Mouse (Mus musculus): ENCODE measurements around the gene Vav1.
"Not testable (repeated sequence)": the region's sequence is repeated elsewhere in the genome, so short reads cannot be mapped to it uniquely, and the experiment has no call there.

Vav1 gene

DNA sequence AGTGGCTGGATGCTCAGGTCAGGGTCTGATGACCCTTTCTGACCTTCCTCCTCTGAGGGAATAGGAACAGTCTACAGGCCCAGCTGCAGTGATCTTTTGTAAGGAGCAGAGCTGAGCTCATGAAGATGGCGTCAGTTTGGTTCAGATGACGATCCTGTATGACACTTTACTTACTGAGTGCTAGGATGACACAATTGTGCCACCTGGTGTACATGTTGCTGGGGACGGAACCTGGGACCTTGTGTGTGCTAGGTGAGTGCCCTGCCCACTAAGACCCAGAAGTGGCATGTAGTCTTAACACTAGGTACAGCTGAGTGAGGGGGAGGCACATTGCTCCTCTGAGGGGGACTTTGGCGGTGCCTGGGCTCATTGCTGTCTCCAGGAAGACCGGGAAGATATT is 5.0 kb downstream of the Vav1 start:
- DNase-seq = no peak

DNA sequence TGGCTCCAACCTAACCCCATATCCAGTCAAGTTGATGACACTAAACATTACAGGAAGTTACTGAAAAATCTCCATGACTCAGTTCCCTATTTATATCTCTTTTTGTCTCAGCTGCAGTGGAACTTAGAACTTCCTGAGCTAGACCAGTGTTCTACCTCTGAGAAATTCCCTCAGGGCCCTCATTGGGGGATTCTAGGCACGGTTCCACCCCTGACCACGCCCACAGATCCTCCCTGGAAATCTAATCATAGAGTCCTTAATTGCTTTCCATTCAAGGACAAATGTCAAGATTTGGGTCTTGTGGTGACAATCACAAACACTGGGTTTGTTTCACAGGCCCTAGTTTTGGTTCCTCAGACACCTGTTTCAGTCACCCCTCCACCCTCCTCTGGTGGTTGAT is 6.2 kb downstream of the Vav1 start:
- no peak for DNase-seq

DNA sequence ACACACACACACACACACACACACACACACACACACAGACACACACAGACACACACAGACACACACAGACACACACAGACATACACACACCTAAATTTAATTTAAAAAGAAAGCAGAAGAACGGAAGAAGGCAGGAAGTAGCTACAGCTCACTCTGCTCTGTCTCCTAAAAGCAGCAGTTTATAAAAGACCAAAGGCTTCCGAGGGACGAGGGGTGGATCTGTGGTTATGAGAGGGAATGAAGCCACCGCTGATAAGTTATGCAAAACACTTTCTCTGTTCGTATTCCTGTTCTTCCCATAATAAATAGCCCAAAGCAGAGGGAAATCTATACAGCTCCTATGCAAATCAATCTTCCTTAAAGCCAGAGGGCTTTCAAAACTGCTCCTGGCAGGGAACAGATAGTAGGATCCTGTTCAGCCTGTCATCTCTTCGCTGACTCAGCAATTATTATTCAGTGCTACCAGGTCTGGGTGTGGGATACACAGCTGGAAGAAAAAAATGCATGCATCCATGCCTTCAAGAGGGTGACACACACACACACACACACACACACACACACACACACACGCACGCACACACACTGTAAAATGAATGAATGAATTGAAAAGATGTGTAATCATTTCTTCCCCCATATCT is 7.9 kb downstream of the Vav1 start:
- DNase-seq = no peak

DNA sequence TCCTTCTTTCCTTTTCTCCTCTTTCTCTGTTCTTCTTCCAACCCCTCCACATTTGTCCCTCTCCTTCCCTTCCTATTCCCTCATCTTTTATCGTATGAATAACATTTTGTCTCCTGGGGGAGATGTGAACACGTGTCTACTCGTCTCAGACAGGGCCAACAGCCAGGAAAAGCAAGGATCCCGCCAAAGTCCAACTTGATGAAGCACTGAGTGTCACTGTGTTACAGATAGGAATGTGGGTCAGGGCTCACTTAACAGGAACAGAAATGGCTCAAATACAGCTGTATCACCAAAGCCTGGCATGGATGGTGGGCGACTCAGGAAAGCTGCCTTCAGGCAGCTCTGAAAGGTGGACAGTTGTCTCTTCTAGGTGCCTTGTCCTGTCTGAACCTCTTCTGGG is 10.4 kb downstream of the Vav1 start:
- DNase-seq = no peak

DNA sequence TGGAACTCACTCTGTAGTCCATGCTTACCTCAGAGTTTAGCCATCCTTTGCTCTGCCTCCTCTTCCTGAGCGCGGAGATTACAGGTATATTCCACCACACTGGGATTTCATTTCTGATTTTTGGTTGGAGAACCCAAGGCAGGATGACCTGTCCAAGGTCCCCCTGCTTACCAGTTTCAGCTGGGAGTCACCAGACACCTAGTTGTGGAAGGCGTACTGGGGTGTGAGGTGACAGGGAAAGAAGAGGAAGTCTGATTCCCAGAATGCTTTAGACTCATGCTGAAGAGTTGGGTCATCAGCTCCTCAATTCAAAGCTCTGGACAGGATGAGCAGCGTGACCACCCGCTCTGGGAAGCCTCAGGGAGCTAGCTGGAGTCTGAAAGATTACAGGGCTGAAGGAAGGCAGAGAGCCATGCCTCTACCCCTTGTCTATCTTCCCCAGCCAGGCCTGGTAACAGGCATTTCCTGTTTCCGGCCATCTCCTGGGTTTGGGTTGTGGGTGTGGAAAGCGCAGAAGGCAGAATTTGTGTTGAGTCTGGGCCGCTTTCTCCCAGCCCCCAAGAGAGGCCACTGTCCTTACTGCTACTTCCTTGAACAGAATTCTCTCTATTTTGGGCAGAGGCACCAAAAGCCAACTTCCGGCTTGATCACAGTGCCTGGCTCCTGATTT is 11.2 kb downstream of the Vav1 start:
- DNase-seq = no peak

DNA sequence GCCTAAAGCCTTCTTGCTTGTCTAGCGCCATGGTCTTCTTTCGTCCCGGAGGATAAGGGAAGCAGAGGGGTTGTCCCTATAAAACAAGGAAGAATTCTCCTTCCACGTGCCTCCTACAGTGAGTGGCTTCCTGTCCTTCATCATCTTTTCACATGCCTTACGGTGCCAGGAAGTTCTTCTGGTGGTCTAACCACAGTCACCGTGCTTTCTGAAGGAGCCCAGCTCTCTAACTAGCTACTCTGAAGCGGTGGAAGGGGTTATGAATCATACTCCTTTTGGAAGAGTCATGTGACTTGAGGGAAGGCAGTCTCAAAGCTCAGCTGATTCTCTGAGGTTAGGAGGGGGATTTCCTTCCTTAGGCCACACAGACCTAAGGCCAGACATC is 11.8 kb downstream of the Vav1 start:
- DNase-seq = no peak

DNA sequence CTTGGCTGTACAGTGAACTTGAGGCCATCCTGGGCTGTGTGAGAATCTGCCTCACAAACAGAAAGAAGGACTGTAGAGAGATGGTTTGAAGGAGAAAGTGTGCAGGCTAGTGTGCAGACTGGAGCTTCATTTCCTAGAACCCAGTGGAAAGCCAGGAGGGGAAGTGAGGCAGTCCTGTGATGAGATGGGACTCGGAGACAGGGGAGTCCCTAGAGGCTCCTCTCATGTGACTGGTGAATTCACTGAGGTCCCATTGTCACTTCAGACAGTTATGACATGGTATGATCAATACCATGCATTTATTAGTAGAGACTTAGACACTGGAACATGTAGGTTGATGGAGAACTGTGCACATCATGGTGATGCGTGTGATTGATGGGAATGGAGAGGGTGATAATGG is 13.4 kb downstream of the Vav1 start:
- no peak for DNase-seq

DNA sequence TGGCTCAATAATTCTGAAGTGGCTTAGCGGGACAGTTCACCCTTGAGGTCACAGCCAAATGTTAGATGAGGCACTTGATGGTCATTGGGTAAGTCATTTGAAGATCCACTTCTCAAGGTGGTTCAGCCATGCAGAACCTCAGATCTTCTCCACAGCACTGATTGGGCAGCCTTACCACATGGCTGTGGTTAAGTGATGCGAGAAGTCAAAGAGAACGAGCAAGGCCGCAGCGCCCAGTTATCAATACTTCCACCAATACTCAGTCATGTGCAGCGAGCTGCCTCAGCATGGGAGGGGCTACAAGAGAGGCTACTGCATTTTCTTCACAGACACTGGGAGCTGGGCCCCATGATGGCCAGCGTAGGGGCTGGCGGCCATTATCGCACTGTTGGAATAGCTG is 14.1 kb downstream of the Vav1 start:
- no peak for DNase-seq

DNA sequence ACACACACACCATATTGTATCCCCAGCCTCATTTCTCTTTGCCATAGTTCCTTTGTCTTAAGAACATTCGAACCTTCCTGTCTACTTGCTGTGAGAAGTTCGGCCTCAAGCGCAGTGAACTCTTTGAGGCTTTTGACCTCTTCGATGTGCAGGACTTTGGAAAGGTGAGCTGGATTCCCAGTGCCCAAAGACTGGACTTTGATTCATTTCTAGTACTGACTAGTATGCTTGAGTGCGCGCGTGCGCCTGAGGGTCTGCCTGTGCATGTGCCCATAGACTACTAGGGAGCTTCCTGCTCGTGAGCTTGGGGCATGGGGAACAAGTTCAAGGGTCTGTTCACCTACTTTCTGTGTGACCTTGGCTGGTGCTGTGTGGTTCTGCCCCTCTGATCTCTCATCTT is 17.0 kb downstream of the Vav1 start:
- DNase-seq = peak; percentile 32 to 66

DNA sequence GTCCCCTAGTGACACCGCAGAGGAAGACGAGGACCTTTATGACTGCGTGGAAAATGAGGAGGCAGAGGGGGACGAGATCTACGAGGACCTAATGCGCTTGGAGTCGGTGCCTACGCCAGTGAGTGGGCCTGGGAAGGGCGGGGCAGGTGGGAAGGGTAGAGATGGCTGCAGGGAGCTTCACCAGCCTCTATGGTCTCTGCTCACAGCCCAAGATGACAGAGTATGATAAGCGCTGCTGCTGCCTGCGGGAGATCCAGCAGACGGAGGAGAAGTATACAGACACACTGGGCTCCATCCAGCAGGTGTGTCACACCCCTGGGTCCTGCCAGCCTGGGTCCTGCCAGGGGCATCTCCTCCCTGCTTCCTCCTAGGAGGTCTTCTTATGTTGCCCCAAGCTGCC is 18.1 kb downstream of the Vav1 start:
- no peak for DNase-seq

DNA sequence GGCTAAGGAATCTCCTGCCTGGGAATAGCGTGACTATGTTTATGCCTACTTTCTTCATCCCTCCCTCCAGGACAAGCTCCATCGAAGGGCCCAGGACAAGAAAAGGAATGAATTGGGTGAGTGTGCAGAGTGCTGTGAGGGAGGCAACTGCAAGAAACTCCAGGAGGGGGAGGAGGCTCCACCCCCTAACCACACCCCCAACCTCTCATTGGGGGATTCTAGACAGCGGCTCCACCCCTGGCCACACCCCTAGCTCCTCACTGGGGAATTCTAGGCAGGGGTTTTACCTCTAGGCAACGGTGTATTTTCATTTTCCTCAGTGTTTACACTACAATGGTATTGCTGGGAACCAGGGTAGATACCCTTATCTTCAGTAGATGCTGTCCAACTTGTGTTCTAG is 26.7 kb downstream of the Vav1 start:
- no peak for DNase-seq

DNA sequence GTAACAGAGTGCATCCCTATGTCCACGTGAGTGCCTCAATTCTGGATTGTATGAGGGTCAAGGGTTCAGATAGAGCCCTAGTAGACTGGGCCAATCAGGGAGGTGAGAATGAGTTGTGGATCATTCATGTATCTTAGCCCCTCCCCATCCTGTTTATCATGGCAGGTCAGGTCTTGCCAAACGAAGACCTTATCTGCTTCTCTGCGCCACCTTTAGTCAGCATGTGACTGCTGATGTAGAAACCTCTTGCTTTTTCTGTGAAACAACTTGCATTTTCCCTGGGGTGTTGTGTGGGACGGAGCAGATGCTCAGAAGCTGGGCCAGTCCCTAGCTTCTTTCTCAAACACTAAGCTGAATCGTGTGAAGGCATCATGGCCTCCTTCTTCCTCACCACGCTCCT is 28.2 kb downstream of the Vav1 start:
- no peak for DNase-seq

DNA sequence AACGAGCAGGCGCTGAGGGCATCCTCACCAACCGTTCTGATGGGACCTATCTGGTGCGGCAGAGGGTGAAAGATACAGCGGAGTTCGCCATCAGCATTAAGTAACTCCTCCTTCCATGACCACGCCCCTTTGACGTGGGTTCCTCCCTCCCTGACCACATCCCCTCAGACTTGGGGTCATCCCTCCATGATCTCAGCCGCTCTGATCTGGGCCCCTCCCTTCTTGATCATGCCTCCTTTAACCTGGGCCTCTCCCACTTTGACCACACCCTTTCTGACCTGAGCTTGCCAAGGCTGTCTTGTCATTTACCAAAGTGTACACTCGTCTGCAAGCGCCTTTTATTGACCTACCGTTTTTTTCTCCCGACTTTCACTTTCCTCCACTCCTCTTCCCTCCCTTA is 32.9 kb downstream of the Vav1 start:
- no peak for DNase-seq

DNA sequence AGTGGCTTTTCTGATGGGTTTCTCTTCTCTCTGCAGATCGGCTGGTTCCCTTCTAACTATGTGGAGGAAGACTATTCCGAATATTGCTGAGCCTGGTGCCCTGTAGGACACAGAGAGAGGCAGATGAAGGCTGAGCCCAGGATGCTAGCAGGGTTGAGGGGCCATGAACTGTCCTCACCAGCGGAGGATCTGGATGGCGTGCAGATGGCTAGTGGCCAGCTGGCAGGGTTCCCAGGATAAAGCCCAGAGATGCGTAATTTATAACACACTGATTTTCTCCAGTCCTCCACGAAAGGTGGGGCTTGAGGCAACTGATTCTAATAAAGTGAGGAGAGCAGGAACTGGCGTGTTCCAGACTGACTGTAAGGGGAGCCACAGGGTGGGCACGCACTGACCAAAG is 48.7 kb downstream of the Vav1 start:
- DNase-seq = peak; percentile 62 to 68

DNA sequence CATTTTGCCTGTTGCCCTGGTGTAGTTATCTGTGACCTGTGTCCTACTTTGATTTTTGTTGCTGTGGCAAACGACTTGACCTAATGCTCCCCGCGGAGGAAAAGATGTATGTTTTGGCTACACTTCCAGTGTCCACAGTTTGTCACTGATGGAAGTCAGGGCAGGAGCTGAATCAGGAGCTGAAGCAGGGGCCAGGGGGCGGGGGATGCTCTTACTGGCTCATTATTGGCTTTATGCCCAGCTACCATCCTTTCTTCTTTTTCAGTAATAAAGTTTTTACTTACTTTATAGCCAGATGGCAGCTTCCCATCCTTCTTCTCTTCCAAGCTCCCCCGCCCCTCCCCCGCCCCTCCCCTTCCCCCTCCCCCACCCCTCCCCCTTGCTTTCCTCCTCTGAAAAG is 50.0 kb downstream of the Vav1 start:
- no peak for DNase-seq

DNA sequence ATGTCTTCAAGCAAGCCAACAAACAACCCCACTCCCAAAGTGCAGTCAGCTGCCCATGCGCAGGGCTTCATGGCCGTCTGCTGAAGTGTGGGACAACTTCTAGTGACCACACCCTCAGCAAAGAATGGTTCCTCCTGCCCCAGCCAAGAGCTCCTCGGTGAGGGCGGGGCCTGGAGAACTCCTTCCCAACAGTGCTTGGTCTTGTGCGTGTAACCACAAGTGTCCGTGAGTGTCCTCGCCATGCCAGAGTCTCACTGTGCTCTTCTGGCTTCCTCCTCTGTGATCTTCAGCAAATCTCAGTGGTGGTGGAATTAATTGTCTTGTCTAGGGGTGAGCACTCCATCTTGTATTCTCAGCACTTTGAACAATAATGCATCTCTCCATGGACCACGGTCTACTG is 52.1 kb downstream of the Vav1 start:
- DNase-seq = no peak

DNA sequence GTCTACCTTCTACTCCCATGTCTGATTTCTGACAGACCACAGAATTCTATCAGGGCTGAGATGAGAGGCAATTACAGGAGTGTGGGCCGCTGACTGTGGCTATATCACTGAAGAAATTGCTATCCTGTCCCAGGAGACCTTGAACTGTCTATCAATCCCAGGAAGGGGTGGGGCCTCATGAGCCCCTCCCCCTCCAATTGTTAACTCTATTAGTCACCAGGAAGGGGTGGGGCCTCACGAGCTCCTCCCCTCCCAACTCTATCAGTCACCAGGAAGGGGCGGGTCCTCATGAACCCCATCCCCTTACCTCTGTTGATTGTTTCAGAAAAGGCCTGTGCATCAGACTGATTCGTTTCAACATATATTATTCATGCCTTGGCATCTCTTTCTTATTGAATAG is 53.3 kb downstream of the Vav1 start:
- DNase-seq = no peak

DNA sequence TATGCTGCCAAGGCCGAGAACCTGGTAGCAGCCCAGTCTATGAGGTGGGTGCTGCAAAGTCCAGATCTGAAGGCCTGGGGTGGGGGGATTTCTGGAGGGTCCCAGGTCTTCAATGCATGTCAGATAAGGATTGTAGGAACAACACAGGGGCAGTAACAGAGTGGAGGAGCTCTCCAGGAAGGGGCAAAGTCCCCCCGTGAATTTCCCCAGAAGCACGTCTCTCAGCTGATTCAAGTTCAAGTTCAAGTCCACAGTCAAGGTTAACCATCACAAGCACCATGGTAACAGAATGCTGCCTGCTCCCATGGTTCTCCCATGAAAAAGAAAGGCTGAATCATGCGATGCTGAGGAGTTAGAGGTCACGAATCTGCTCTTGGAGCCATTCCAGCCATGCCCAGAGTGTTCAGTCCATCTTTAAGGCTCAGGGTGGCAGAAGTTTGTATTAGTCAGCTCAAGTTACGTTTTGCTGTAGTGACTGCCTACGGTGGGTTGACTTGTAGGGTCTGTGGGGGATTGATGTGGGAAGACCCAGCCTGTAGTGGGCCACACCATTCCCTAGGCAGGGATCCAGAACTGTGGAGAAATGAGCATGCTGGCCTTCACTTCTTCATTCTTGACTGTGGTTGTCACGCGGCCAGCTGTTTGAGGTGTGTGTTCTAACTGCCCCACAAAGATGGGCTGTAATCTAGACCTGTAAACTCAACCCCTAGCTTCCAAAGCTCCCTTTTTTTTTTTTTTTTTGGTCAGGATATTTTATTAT is 55.3 kb downstream of the Vav1 start:
- DNase-seq = no peak

DNA sequence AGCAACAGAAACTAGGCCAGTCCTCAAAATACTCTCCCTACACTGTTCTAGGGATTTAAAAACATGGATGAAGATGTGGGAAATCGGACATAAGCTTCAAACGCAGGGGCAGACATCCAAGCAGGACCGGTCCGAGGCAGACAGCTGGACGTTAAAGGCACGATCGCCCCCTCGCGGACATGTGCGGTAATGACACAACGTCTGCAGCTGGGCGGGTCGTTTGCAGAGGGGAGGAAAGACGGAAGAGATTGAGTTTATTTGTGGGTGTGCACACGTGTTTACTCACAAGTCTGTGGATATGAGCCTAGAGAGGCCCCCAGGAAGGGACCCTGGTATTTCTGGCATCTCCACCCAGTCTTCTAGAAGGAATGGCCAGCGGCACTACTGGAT is 55.9 kb downstream of the Vav1 start:
- DNase-seq = peak; percentile 81 to 88

DNA sequence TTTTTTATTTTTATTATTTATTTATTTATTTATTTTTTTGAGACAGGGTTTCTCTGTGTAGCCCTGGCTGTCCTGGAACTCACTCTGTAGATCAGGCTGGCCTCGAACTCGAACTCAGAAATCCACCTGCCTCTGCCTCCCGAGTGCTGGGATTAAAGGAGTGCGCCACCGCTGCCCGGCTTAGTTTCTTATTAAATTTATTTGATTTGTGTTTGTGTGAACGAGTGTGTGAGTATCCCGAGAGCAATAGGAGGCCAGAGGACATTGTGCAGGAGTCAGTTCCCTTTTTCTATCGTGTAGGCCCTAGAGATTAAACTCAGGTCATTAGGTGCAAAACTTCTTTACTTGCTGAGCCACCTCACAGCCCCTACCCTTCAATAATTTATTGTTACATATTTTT is 56.3 kb downstream of the Vav1 start:
- not testable (repeated sequence) for DNase-seq

DNA sequence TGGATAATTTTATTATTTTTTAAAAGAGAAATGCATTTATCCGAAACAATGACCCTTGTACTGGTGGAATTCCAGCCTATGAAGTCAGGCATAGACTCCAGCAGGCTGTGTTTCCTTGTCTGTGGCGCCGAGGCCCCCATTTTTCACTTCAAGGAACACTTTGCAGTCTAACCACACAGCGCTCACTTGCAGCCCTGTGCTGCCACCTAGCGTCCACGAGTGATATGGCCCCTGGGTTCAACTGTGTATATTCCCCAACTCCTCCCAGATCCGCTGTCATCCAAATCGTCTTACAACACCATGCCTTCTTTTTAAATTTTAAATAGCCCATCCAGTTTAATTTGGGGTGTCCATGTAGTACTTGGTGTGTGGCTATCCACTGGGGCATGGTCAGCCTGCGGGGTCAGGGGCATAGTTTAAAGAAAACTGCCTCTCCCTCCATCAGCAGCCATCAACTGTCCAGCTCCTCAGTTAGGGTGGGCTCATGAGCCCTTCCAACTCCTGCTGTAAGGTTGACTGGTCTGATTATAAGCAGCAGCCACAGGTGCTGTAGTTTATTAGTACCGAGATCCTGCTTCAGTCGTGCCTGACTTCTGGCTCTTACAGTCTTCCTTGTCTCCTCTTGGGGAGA is 56.9 kb downstream of the Vav1 start:
- peak; percentile 85 to 92 for DNase-seq

DNA sequence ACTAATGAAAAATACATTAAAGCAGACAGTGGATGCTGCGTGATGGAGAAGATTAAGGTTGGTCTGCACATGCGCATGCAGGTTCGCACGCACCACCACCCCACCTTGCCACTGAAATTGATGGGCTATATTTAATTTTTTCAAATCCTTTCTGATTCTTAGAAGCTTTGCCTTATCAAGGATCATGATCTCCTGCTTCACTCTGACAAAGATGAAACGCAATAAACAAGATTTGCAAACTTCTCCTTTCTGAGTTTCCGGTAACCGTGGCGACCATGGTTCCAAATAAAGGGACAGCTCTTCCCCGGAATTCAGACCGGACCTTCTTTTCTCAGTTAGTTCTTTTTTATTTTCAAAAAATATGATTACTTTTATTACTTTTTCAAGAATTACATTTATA is 59.1 kb downstream of the Vav1 start:
- peak in 1 of 2 experiments; percentile 9 for DNase-seq

DNA sequence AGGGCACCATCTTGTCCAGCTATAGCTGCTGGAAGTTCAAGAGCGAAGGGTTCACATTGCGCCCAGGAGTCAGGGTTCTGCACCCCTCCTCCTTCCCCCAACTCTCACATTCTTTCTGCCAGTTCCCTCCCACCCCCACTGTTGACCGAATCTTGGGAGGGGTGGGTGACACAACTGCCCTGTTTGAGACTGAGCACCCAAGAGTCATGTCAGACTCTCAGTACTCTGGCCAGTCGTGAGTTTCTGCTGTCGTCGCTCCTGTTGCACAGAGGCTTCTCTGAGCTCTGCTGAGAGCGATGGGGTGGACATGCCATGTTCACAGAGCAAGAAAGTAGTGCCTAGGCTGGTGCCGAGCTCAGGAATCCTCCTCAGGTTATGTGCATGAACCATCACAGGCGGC is 60.4 kb downstream of the Vav1 start:
- DNase-seq = no peak

DNA sequence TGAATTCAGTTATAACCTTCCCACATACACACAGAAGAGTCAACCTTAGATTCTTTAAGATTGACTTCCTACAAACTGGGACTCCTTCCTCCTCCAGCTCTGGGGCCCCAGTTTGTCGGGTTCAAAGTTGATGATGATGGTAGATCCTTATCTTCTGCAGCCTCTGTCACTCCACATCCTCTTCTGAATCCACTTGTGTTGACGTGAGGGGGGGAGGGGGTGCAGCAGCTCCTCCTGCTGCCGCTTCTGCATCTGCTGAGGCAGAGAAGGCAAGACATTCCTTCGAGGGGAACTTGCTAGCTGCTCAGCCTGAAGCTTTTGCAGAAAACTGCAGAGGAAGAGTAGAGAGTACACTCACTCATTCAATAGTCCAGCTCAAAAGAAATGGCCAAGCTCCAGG is 62.7 kb downstream of the Vav1 start:
- DNase-seq = no peak

All from kidney, postnatal 25 days (tissue).